Comparison of ENCODE assay signal across 12 mouse cellular contexts in the genomic region with DNA sequence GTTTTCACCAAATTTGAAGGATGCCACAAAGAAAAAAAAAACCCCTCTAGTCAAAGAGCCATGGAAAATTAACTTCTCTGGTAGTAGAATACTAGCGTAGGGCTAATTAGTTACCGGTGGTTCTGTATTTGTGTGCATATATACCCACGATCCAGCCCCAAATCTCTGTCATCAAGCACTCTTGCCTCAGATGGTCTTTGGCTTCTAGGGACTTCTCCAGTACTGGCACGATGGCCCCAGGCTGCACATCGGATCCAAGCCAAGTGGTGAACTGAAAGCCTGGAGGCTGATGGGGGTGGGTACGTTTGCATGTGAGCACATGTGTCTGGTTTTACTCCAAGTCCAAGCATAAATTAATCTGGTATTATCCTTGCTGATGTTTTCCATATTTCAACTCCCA.
"Had no signal": no experiment of that assay in that cellular context is flagged by ENCODE, and none has a peak within 500 bp of the region (broad histone marks: within the 10 kb centered on the region; RNA-seq: fewer than 3 reads in every experiment).

No protein-coding gene starts in this region.

- H3K4me1 ChIP-seq: liver, embryonic 13.5 days had no signal

- H3K27ac ChIP-seq: left cerebral cortex, adult 2 months; liver, embryonic 13.5 days had no signal

- H3K9me3 ChIP-seq: liver, embryonic 13.5 days had no signal

- H3K36me3 ChIP-seq: liver, embryonic 13.5 days had no signal

- H3K4me3 ChIP-seq: left cerebral cortex, adult 2 months; liver, embryonic 13.5 days had no signal

- H3K4me2 ChIP-seq: liver, embryonic 13.5 days; midbrain, embryonic 11.5 days had no signal

- H3K9ac ChIP-seq: liver, embryonic 13.5 days had no signal

- H3K27me3 ChIP-seq: liver, embryonic 13.5 days had no signal

- DNase-seq: kidney, adult 18-20 months; kidney, adult 9 months; kidney, postnatal 4 days; layer of hippocampus, postnatal 36 days; liver, embryonic 13.5 days; lung, adult 2 months; lung, postnatal 14 days; lung, postnatal 4 days; midbrain, embryonic 14.5 days; thymus, postnatal 25 days had no signal
